Comparison of ENCODE assay signal across 20 mouse cellular contexts in the genomic region with DNA sequence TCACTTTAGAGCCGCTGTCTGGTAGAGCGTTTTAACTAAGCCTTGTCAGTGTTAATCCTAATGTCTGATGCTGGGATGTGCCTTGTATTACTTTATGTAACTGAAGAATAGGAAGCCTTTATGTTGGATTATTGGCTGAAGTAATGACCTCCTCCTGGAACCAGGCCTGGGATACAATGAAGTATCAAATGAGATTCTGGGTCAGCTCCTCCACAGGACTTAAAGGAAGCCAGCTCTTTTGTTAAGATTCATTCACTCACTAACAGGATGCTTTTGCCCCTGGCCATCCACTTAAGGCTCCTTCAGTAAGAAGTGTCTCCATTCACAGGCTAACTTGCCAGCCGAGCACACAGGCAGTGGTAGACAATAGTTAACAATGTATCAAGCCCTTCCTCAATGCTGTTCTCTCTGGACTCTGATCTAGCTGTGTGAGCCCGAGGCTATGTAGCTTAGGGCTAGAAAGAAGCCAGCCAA.
DNase-seq lines count a peak whose midpoint lies in the region; ATAC-seq lines count a peak whose summit lies in the region.
"Had no signal": no experiment of that assay in that cellular context is flagged by ENCODE, and none has a peak within 500 bp of the region (broad histone marks: within the 10 kb centered on the region; RNA-seq: fewer than 3 reads in every experiment).

No protein-coding gene starts in this region.

- H3K4me2 ChIP-seq in hindbrain, embryonic 12.5 days (replicated peaks): no peak overlapping the region
- H3K4me2 ChIP-seq in hindbrain, embryonic 16.5 days (ENCODE audit: low read length): no peak overlapping the region
- no peak overlapping the region for H3K4me2 ChIP-seq in forebrain, embryonic 13.5 days
- H3K4me2 ChIP-seq: heart, embryonic 12.5 days; lung, embryonic 14.5 days had no signal

- no peaks in the 10 kb centered on the region for H3K9me3 ChIP-seq in hindbrain, embryonic 12.5 days (replicated peaks)
- H3K9me3 ChIP-seq in hindbrain, embryonic 16.5 days (ENCODE audit: control insufficient read depth, low read length): no peaks in the 10 kb centered on the region
- no peaks in the 10 kb centered on the region; the same call in 1 of the 2 replicates for H3K9me3 ChIP-seq in forebrain, embryonic 13.5 days (replicated peaks)
- H3K9me3 ChIP-seq: heart, embryonic 12.5 days had no signal

- peak; percentile 85 for DNase-seq in ZHBTc4 (ENCODE audit: low read depth, low spot score)
- peak; percentile 76 for DNase-seq in retina, embryonic 14.5 days (ENCODE audit: low spot score)
- no peak for DNase-seq in heart, postnatal 4 days
- DNase-seq: adrenal gland, postnatal 36 days; cerebellum, postnatal 36 days; gastrocnemius, postnatal 36 days; heart, postnatal 36 days; kidney, adult 11 months; kidney, postnatal 10 days; layer of hippocampus, adult 9-11 months; right cerebral cortex, postnatal 25 days; thymus, adult 2 months had no signal

- 0 out of 2 replicates have a peak, but pooled peaks have one; percentile 8 for ATAC-seq in hindbrain, embryonic 12.5 days (ENCODE audit: low FRiP score)
- no peak for ATAC-seq in hindbrain, embryonic 16.5 days
- peak; percentile 77; the same call in 1 of the 2 replicates for ATAC-seq in forebrain, embryonic 13.5 days
- no peak for ATAC-seq in inflammation-experienced regulatory T-cells, adult 6 months
- ATAC-seq: activated CD4-positive, CD25-positive, alpha-beta regulatory T cell, adult 4 months had no signal

- H3K4me1 ChIP-seq in hindbrain, embryonic 12.5 days: peaks cover 6% of the 10 kb centered on the region; the same call in 1 of the 2 replicates
- no peaks in the 10 kb centered on the region for H3K4me1 ChIP-seq in hindbrain, embryonic 16.5 days (ENCODE audit: control insufficient read depth, insufficient read depth, low read depth, low read length)
- peaks cover 15% of the 10 kb centered on the region for H3K4me1 ChIP-seq in forebrain, embryonic 13.5 days

- no peak overlapping the region for H3K4me3 ChIP-seq in hindbrain, embryonic 12.5 days
- H3K4me3 ChIP-seq in hindbrain, embryonic 16.5 days (ENCODE audit: low read length): no peak overlapping the region
- no peak overlapping the region for H3K4me3 ChIP-seq in forebrain, embryonic 13.5 days
- H3K4me3 ChIP-seq: heart, embryonic 12.5 days; myocyte had no signal

- no peak overlapping the region for H3K27ac ChIP-seq in hindbrain, embryonic 12.5 days
- no peak overlapping the region for H3K27ac ChIP-seq in hindbrain, embryonic 16.5 days (ENCODE audit: low read depth, low read length)
- no peak overlapping the region for H3K27ac ChIP-seq in forebrain, embryonic 13.5 days

- no peaks in the 10 kb centered on the region; the same call in 1 of the 2 replicates for H3K27me3 ChIP-seq in hindbrain, embryonic 12.5 days
- no peaks in the 10 kb centered on the region for H3K27me3 ChIP-seq in hindbrain, embryonic 16.5 days (replicated peaks; ENCODE audit: control insufficient read depth, insufficient read depth, low read length)
- H3K27me3 ChIP-seq in forebrain, embryonic 13.5 days: peaks cover 23% of the 10 kb centered on the region
- H3K27me3 ChIP-seq: heart, embryonic 12.5 days had no signal

- H3K9ac ChIP-seq in hindbrain, embryonic 12.5 days: no peak overlapping the region
- H3K9ac ChIP-seq in hindbrain, embryonic 16.5 days (ENCODE audit: low read depth, low read length): no peak overlapping the region
- H3K9ac ChIP-seq in forebrain, embryonic 13.5 days: no peak overlapping the region
- H3K9ac ChIP-seq: heart, embryonic 12.5 days; lung, embryonic 14.5 days had no signal

- H3K36me3 ChIP-seq in hindbrain, embryonic 12.5 days: no peaks in the 10 kb centered on the region
- no peaks in the 10 kb centered on the region for H3K36me3 ChIP-seq in hindbrain, embryonic 16.5 days (ENCODE audit: control insufficient read depth, insufficient read depth, low read length)
- H3K36me3 ChIP-seq in forebrain, embryonic 13.5 days (ENCODE audit: poor library complexity, severe bottlenecking): no peaks in the 10 kb centered on the region
- H3K36me3 ChIP-seq: heart, embryonic 12.5 days had no signal

- WGBS in hindbrain, embryonic 12.5 days: 50% methylated on average over 4 of the region's 4 CpGs
- 24% methylated on average over 4 of the region's 4 CpGs for WGBS in hindbrain, embryonic 16.5 days
- 6% methylated on average over 4 of the region's 4 CpGs for WGBS in forebrain, embryonic 13.5 days

Comparison
In these comparisons a context has a peak if more than half of its experiments do, and no peak if none do; other contexts are left out.
1. ATAC-seq: peak in hindbrain, embryonic 12.5 days (single experiment) and forebrain, embryonic 13.5 days (single experiment); none in hindbrain, embryonic 16.5 days (single experiment) and inflammation-experienced regulatory T-cells, adult 6 months (single experiment).